ENCODE assay signal across 9 mouse cellular contexts in the genomic region with DNA sequence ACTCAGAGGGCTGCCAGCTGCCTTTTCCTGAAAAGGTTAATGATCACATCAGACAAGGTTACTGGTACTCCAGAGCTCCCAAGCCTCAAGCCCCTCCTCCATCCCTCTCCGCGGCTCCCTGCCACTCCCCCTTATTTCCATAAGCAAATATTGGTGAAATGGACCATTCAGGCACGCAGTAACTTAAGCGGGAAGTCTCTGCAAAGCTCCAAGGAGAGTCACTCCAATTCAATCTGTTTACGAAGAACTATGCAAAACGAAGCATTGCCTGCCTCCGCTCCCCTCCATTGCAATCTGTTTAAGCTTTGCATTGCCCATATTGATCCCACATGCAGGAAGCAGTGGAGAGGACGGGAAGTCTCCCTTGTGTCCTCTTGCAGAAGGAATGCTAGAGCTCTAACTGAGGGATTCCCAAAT. TPM values are rescaled to one million over a fixed set of nuclear protein-coding genes. Genes with fewer than 3 reads are reported as not detected.
A peak's percentile ranks its signal among the peaks of the same experiment; 100 is the strongest.
DNase-seq lines count a peak whose midpoint lies in the region; ATAC-seq and TF ChIP-seq lines count a peak whose summit lies in the region.
"Had no signal": no experiment of that assay in that cellular context is flagged by ENCODE, and none has a peak within 500 bp of the region (broad histone marks: within the 10 kb centered on the region; RNA-seq: fewer than 3 reads in every experiment).

A gene (minus strand): TSS at position 220 of the 417 bp plus-strand sequence.

- H3K4me1 ChIP-seq in embryonic fibroblast, embryonic 13.5 days (ENCODE audit: control insufficient read depth, insufficient read depth, low read length), result 0 out of 2 replicates have a peak, but pooled peaks cover 2% of the 10 kb centered on the region
- H3K4me1 ChIP-seq in intestine, postnatal 0 days (replicated peaks; ENCODE audit: control insufficient read depth, insufficient read depth, low read length), result no peaks in the 10 kb centered on the region
- no peaks in the 10 kb centered on the region for H3K4me1 ChIP-seq in liver, embryonic 11.5 days (replicated peaks; ENCODE audit: control insufficient read depth, insufficient read depth, low read length)
- peaks cover 6% of the 10 kb centered on the region; the same call in 1 of the 2 replicates for H3K4me1 ChIP-seq in neural tube, embryonic 11.5 days (ENCODE audit: control insufficient read depth, insufficient read depth, low read length)

- peak; percentile 38; the same call in 1 of the 2 replicates for ATAC-seq in intestine, postnatal 0 days
- ATAC-seq in liver, embryonic 11.5 days (replicated peaks; ENCODE audit: low FRiP score), result peak; percentile 72
- ATAC-seq in neural tube, embryonic 11.5 days (ENCODE audit: insufficient read depth, low FRiP score, low TSS enrichment), result peak; percentile 73

- H3K4me2 ChIP-seq in intestine, postnatal 0 days (replicated peaks; ENCODE audit: low read depth), result peak within 1 kb of the TSS; percentile 63
- H3K4me2 ChIP-seq in liver, embryonic 11.5 days, result peak within 1 kb of the TSS; percentile 54
- H3K4me2 ChIP-seq in neural tube, embryonic 11.5 days (ENCODE audit: low read depth), result peak within 1 kb of the TSS; percentile 46

- no peak for TF ChIP-seq POLR2A in embryonic fibroblast, embryonic 13.5 days (IDR thresholded peaks at IDR 0.05; ENCODE audit: low read depth, low read length)

- peak; percentile 11 to 55 for DNase-seq in layer of hippocampus, adult 18-20 months (ENCODE audit: low spot score in 2 of 2)
- DNase-seq in layer of hippocampus, postnatal 10 days (ENCODE audit: low spot score in 2 of 2), result no peak
- peak; percentile 41 for DNase-seq in liver, embryonic 11.5 days (ENCODE audit: low spot score)
- DNase-seq in neural tube, embryonic 11.5 days (ENCODE audit: low spot score), result peak; percentile 64
- DNase-seq in MN1 (ENCODE audit: low spot score), result no peak
- no peak for DNase-seq in cerebellum, adult 18-20 months

- no peaks in the 10 kb centered on the region for H3K27me3 ChIP-seq in intestine, postnatal 0 days (replicated peaks; ENCODE audit: control insufficient read depth, insufficient read depth, low read length)
- no peaks in the 10 kb centered on the region for H3K27me3 ChIP-seq in liver, embryonic 11.5 days (replicated peaks; ENCODE audit: control insufficient read depth, insufficient read depth, low read length)
- H3K27me3 ChIP-seq in neural tube, embryonic 11.5 days (ENCODE audit: control insufficient read depth, insufficient read depth, low read length), result no peaks in the 10 kb centered on the region

- no peak for TF ChIP-seq CTCF in embryonic fibroblast, embryonic 13.5 days (IDR thresholded peaks at IDR 0.05; ENCODE audit: borderline replicate concordance, insufficient read depth, low read length)
- TF ChIP-seq CTCF in intestine, postnatal 0 days (IDR thresholded peaks at IDR 0.05; ENCODE audit: low read depth), result no peak

- H3K36me3 ChIP-seq in intestine, postnatal 0 days (ENCODE audit: control insufficient read depth, insufficient read depth), result no peaks in the 10 kb centered on the region
- H3K36me3 ChIP-seq in liver, embryonic 11.5 days (ENCODE audit: control insufficient read depth, insufficient read depth, low read length), result no peaks in the 10 kb centered on the region
- no peaks in the 10 kb centered on the region for H3K36me3 ChIP-seq in neural tube, embryonic 11.5 days (ENCODE audit: control insufficient read depth, insufficient read depth, low read length)

- H3K9ac ChIP-seq in intestine, postnatal 0 days (ENCODE audit: low read depth, low read length), result no peak within 1 kb of the TSS
- H3K9ac ChIP-seq in liver, embryonic 11.5 days (ENCODE audit: low read depth, low read length), result no peak within 1 kb of the TSS
- no peak within 1 kb of the TSS for H3K9ac ChIP-seq in neural tube, embryonic 11.5 days (ENCODE audit: low read length)

- H3K27ac ChIP-seq in embryonic fibroblast, embryonic 13.5 days (ENCODE audit: insufficient read depth, low read length), result no peak within 1 kb of the TSS
- H3K27ac ChIP-seq in intestine, postnatal 0 days (ENCODE audit: low read depth, low read length), result no peak within 1 kb of the TSS
- H3K27ac ChIP-seq in liver, embryonic 11.5 days (ENCODE audit: low read depth, low read length), result no peak within 1 kb of the TSS
- H3K27ac ChIP-seq in neural tube, embryonic 11.5 days (ENCODE audit: low read depth, low read length), result no peak within 1 kb of the TSS

- H3K4me3 ChIP-seq in embryonic fibroblast, embryonic 13.5 days (ENCODE audit: insufficient read depth, low read length), result peak within 1 kb of the TSS; percentile 13
- H3K4me3 ChIP-seq in intestine, postnatal 0 days (ENCODE audit: low read depth, low read length), result peak within 1 kb of the TSS; percentile 14
- H3K4me3 ChIP-seq in liver, embryonic 11.5 days (ENCODE audit: low read depth, low read length), result no peak within 1 kb of the TSS
- H3K4me3 ChIP-seq in neural tube, embryonic 11.5 days (ENCODE audit: low read depth, low read length), result peak within 1 kb of the TSS; percentile 2; the same call in 1 of the 2 replicates

- no peaks in the 10 kb centered on the region for H3K9me3 ChIP-seq in intestine, postnatal 0 days (ENCODE audit: control insufficient read depth)
- H3K9me3 ChIP-seq in liver, embryonic 11.5 days (ENCODE audit: control insufficient read depth, low read length), result no peaks in the 10 kb centered on the region
- no peaks in the 10 kb centered on the region for H3K9me3 ChIP-seq in neural tube, embryonic 11.5 days (ENCODE audit: control insufficient read depth, low read length)

- WGBS in intestine, postnatal 0 days, result under 1% methylated on average over 8 of the region's 8 CpGs
- WGBS in liver, embryonic 11.5 days, result 2% methylated on average over 8 of the region's 8 CpGs
- under 1% methylated on average over 8 of the region's 8 CpGs for WGBS in neural tube, embryonic 11.5 days

RNA-seq across cellular contexts. Expression of the gene that starts here (rescaled TPM):
- total RNA-seq in layer of hippocampus, adult 18-20 months (2021), result not detected
- total RNA-seq in layer of hippocampus, postnatal 10 days (2021), result not detected
- polyA plus RNA-seq in embryonic fibroblast, embryonic 13.5 days (2011; ENCODE audit: insufficient read length, low read depth, missing spikeins), result 0.72 TPM in 1 of 2 replicates, not detected in the other
- 0.72 and 1.1 TPM in 2 replicates for polyA plus RNA-seq in intestine, postnatal 0 days (2015; fragmentation: Nextera tagmentation; extraction: Ambion mirVana)
- polyA plus RNA-seq in liver, embryonic 11.5 days (2014; fragmentation: Nextera tagmentation; extraction: Ambion mirVana), result 3.1 and 3.7 TPM in 2 replicates
- 9.3 and 10.3 TPM in 2 replicates for polyA plus RNA-seq in neural tube, embryonic 11.5 days (2014; fragmentation: Nextera tagmentation; extraction: Ambion mirVana)
- total RNA-seq: heart, postnatal 36 days had no signal

Comparison
In these comparisons a context has a peak if more than half of its experiments do, and no peak if none do; other contexts are left out.
1. Peak in DNase-seq in layer of hippocampus, adult 18-20 months; RNA of the gene not detected or under 1 TPM.
2. DNase-seq: peak in liver, embryonic 11.5 days (single experiment) and neural tube, embryonic 11.5 days (single experiment); none in layer of hippocampus, postnatal 10 days (0 of 2), MN1 (single experiment) and cerebellum, adult 18-20 months (0 of 2).
3. Peak in every context shown above with its lines, with median percentiles within 50 percentile points of each other: ATAC-seq and H3K4me2 ChIP-seq.